Mouse (Mus musculus) ES-E14 (cell line): ENCODE measurements around the gene Rrnad1.

ENCODE experiments used
- CHD2 ChIP-seq: IDR thresholded peaks from 2 replicates; pipeline ENCODE4 v1.6.1; 2014; ENCODE audit warnings: mild to moderate bottlenecking, low read depth, low read length, inconsistent platforms
- HCFC1 ChIP-seq: IDR thresholded peaks from 2 replicates; pipeline ENCODE4 v1.6.1; 2012; ENCODE audit warnings: low read length, inconsistent platforms, borderline replicate concordance; ENCODE audit not compliant: insufficient read depth
- ZNF384 ChIP-seq: IDR thresholded peaks from 2 replicates; pipeline ENCODE4 v1.6.1; 2012; ENCODE audit warnings: low read depth, low read length, inconsistent platforms

DNA sequence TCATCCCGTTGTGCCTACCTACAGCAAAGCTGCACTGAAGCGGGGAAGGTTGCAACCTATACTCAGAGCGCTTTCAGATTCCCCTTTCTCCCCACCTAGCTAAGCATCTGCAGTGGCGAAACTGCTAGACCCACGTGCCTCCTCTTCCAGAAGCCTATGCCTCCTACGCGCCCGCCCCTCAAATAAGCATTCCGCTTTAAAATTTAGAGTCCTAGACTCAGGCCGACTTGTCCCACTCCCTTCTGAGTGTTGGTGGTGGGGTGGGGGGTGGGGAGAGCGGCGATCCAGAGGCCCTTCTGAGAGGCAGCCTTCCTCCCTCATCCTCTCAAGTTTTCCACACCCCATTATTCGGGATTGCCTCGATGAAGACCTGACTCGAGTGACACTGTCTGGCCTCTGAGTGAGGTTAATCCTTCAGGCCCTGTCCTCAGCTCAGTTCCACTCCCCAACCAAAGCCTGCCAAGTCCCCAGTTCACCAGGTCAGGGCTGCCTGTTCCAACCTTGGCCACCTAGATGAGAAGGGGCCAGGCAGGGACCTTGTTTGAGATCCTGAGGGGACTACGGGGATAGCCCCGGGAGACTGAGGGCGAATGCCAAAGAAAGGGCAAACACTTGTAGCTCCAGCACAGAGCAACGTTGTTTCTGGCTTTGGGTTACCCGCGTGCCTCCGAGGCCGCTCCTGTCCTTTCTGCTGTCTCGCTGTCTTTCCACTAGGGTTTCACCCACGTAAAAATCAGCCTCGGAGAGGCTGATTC is 16.7 kb upstream of the Rrnad1 start:
- TF ChIP-seq CHD2: no peak
- no peak for TF ChIP-seq HCFC1
- TF ChIP-seq ZNF384: no peak
